Mouse (Mus musculus) kidney, embryonic 16.5 days (tissue): ENCODE measurements at regions not wholly inside any gene's neighbourhood (a gene's known extent, or its start where the extent isn't known, plus 50 kb on each side); places are given as distances from the start of the nearest gene placed in this dataset.

ENCODE experiments used
- ATAC-seq: fragments of 200-750 bp; cut with Nextera tagmentation; 2 replicates; pipeline ENCODE4 v1.8.0; 2017; ENCODE audit warnings: moderate TSS enrichment; ENCODE audit not compliant: low FRiP score, low TSS enrichment
- H3K27ac ChIP-seq: fragments of 300-500 bp; sonication (generic); 2 replicates; pipeline ENCODE4 v1.5.1; 2014; ENCODE audit warnings: low read length
- H3K27me3 ChIP-seq: fragments of 300-500 bp; sonication (generic); 2 replicates; pipeline ENCODE4 v1.6.1; 2014; ENCODE audit warnings: low read length, control low read depth, mixed read lengths; ENCODE audit not compliant: insufficient read depth
- H3K36me3 ChIP-seq: fragments of 300-500 bp; sonication (generic); 2 replicates; pipeline ENCODE4 v1.6.1; 2014; ENCODE audit warnings: low read length, control low read depth, mixed read lengths; ENCODE audit not compliant: insufficient read depth
- H3K4me1 ChIP-seq: fragments of 300-500 bp; sonication (generic); 2 replicates; pipeline ENCODE4 v1.6.1; 2014; ENCODE audit warnings: low read length, control low read depth, mixed read lengths; ENCODE audit not compliant: insufficient read depth
- H3K4me2 ChIP-seq: fragments of 300-500 bp; sonication (generic); replicated peaks from 2 replicates; pipeline ENCODE4 v1.6.1; 2014; ENCODE audit warnings: low read depth, low read length
- H3K4me3 ChIP-seq: fragments of 300-500 bp; sonication (generic); 2 replicates; pipeline ENCODE4 v1.5.1; 2014; ENCODE audit warnings: mild to moderate bottlenecking, low read length
- H3K9ac ChIP-seq: fragments of 300-500 bp; sonication (generic); replicated peaks from 2 replicates; pipeline ENCODE4 v1.6.1; 2014; ENCODE audit warnings: low read length
- H3K9me3 ChIP-seq: fragments of 300-500 bp; sonication (generic); 2 replicates; pipeline ENCODE4 v1.6.1; 2016; ENCODE audit warnings: low read length, control low read depth
- WGBS: fragments of 180-500 bp; shearing (Covaris S2); extraction: QIAGEN DNeasy Blood & Tissue Kit; methylation state at CpG from one replicate; pipeline ENCODE4 v1.1.7; 2014; 5-methylcytosine and 5-hydroxymethylcytosine counted together

DNA sequence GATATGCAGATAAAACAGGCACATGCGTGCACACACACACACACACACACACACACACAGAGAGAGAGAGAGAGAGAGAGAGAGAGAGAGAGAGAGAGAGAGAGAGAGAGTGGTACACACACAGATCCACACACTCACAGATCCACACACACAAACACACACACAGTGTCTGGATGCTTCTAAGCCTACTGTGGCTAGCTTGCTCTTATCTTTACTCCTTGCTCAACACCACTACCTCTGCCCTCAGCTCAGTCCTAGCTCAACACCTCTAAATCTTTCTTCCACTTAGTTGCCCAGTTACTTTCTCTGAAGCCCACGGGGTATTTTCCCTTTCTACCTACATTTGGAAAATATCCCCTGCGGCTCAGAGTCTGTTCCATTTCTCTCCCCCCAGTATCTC lies 555.9 kb upstream of the Klhl1 start:
- WGBS, result 75% methylated on average over 3 of the region's 3 CpGs
- H3K27me3 ChIP-seq, result no peaks in the 10 kb centered on the region
- ATAC-seq, result no peak

GRCm38 (mm10) chr14:97068770-97069169 lies 549.9 kb upstream of the Klhl1 start:
- Histone ChIP-seq H3K4me1 (no peaks in the 10 kb centered on the region), H3K9ac (no peak overlapping the region), H3K4me2 (no peak overlapping the region), H3K27me3 (no peaks in the 10 kb centered on the region), H3K36me3 (no peaks in the 10 kb centered on the region), H3K27ac (no peak overlapping the region), H3K4me3 (no peak overlapping the region), H3K9me3 (no peaks in the 10 kb centered on the region)
- WGBS, result 56% methylated on average over 3 of the region's 3 CpGs
- ATAC-seq, result no peak

More for the DNA sequence above, 555.9 kb upstream of the Klhl1 start:
- H3K27ac ChIP-seq, result no peak overlapping the region
- no peak overlapping the region for H3K9ac ChIP-seq
- H3K4me1 ChIP-seq, result no peaks in the 10 kb centered on the region
- no peak overlapping the region for H3K4me2 ChIP-seq
- no peaks in the 10 kb centered on the region for H3K36me3 ChIP-seq
- no peak overlapping the region for H3K4me3 ChIP-seq
- H3K9me3 ChIP-seq, result no peaks in the 10 kb centered on the region

GRCm38 (mm10) chr14:97068313-97068712 lies 549.4 kb upstream of the Klhl1 start:
- WGBS, result 71% methylated on average over 5 of the region's 5 CpGs
- no peaks in the 10 kb centered on the region for H3K4me1 ChIP-seq
- no peak overlapping the region for H3K4me2 ChIP-seq
- no peak overlapping the region for H3K9ac ChIP-seq
- H3K9me3 ChIP-seq, result no peaks in the 10 kb centered on the region
- no peak for ATAC-seq
- no peak overlapping the region for H3K27ac ChIP-seq
- H3K36me3 ChIP-seq, result no peaks in the 10 kb centered on the region
- no peaks in the 10 kb centered on the region for H3K27me3 ChIP-seq
- H3K4me3 ChIP-seq, result no peak overlapping the region

DNA sequence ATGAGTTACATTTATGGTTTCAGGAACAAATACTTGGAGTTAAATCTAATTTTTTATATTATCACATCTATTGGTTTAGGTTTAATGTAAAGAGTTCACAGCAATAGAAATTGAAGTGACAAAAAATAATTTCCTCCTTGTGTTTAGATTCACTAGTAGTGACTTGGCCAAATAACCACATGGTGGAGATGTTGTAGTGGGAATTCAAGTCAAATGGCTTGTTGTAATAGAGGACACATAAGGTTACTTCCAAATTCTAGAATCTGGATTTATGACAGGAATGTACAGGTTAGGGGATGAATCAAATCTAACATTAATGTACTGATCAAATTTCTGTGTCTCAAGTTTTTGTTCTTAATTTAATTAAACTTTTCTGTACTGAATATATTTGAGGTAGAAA lies 526.4 kb upstream of the Klhl1 start:
- H3K27me3 ChIP-seq, result no peaks in the 10 kb centered on the region
- no peaks in the 10 kb centered on the region for H3K9me3 ChIP-seq
- H3K4me3 ChIP-seq, result no peak overlapping the region
- no peak overlapping the region for H3K4me2 ChIP-seq
- H3K27ac ChIP-seq, result no peak overlapping the region
- ATAC-seq, result no peak
- no peaks in the 10 kb centered on the region for H3K36me3 ChIP-seq
- H3K4me1 ChIP-seq, result no peaks in the 10 kb centered on the region
- no peak overlapping the region for H3K9ac ChIP-seq

- Histone ChIP-seq H3K36me3 (no peaks in the 10 kb centered on the region), H3K9me3 (no peaks in the 10 kb centered on the region), H3K4me3 (no peak overlapping the region), H3K9ac (no peak overlapping the region), H3K4me1 (no peaks in the 10 kb centered on the region), H3K4me2 (no peak overlapping the region), H3K27me3 (no peaks in the 10 kb centered on the region), H3K27ac (no peak overlapping the region)
- 85% methylated on average over 3 of the region's 3 CpGs for WGBS
- ATAC-seq, result no peak
Measured at GRCm38 (mm10) chr14:97039850-97040249, 520.9 kb upstream of the Klhl1 start.

GRCm38 (mm10) chr14:97028528-97028927 lies 509.6 kb upstream of the Klhl1 start:
- Histone ChIP-seq H3K36me3 (no peaks in the 10 kb centered on the region), H3K4me2 (no peak overlapping the region), H3K4me3 (no peak overlapping the region), H3K27ac (no peak overlapping the region), H3K4me1 (no peaks in the 10 kb centered on the region), H3K9ac (no peak overlapping the region), H3K27me3 (no peaks in the 10 kb centered on the region), H3K9me3 (no peaks in the 10 kb centered on the region)
- 83% methylated on average over 4 of the region's 4 CpGs for WGBS
- ATAC-seq, result no peak

- no peak overlapping the region for H3K27ac ChIP-seq
- H3K4me3 ChIP-seq, result no peak overlapping the region
- no peak for ATAC-seq
- no peaks in the 10 kb centered on the region for H3K4me1 ChIP-seq
- no peaks in the 10 kb centered on the region for H3K36me3 ChIP-seq
- no peaks in the 10 kb centered on the region for H3K9me3 ChIP-seq
- H3K27me3 ChIP-seq, result no peaks in the 10 kb centered on the region
- H3K9ac ChIP-seq, result no peak overlapping the region
- H3K4me2 ChIP-seq, result no peak overlapping the region
- WGBS, result 73% methylated on average over 3 of the region's 3 CpGs
Measured at GRCm38 (mm10) chr14:97006294-97006693, 487.4 kb upstream of the Klhl1 start.

GRCm38 (mm10) chr14:96995081-96995480 lies 476.2 kb upstream of the Klhl1 start:
- Histone ChIP-seq H3K4me2 (no peak overlapping the region), H3K4me1 (no peaks in the 10 kb centered on the region), H3K27ac (no peak overlapping the region), H3K4me3 (no peak overlapping the region), H3K36me3 (no peaks in the 10 kb centered on the region), H3K9me3 (no peaks in the 10 kb centered on the region), H3K27me3 (no peaks in the 10 kb centered on the region), H3K9ac (no peak overlapping the region)
- no peak for ATAC-seq
- WGBS, result 57% methylated on average over 3 of the region's 3 CpGs

- Histone ChIP-seq H3K27me3 (no peaks in the 10 kb centered on the region), H3K27ac (no peak overlapping the region), H3K4me1 (no peaks in the 10 kb centered on the region), H3K4me2 (no peak overlapping the region), H3K36me3 (no peaks in the 10 kb centered on the region), H3K9me3 (no peaks in the 10 kb centered on the region), H3K4me3 (no peak overlapping the region), H3K9ac (no peak overlapping the region)
- WGBS, result 78% methylated on average over 8 of the region's 8 CpGs
- ATAC-seq, result no peak
Measured at GRCm38 (mm10) chr14:96990542-96991162, 471.8 kb upstream of the Klhl1 start.

- Histone ChIP-seq H3K4me2 (no peak overlapping the region), H3K36me3 (no peaks in the 10 kb centered on the region), H3K27ac (no peak overlapping the region), H3K27me3 (no peaks in the 10 kb centered on the region), H3K4me3 (no peak overlapping the region), H3K9ac (no peak overlapping the region), H3K4me1 (no peaks in the 10 kb centered on the region), H3K9me3 (no peaks in the 10 kb centered on the region)
- no peak for ATAC-seq
- WGBS, result 83% methylated on average over 5 of the region's 5 CpGs
Measured at GRCm38 (mm10) chr14:96963074-96963447, 444.2 kb upstream of the Klhl1 start.
